Mouse (Mus musculus) limb, embryonic 12.5 days (tissue): ENCODE data around the gene Tkfc. TPM values are rescaled to one million over a fixed set of nuclear protein-coding genes. Genes with fewer than 3 reads are reported as not detected.

Source experiments
- ATAC-seq: fragments of 200-750 bp; cut with Nextera tagmentation; 2 replicates; pipeline ENCODE4 v1.8.0; 2017; ENCODE audit warnings: low read depth, moderate TSS enrichment; ENCODE audit not compliant: insufficient number of reproducible peaks, insufficient read depth, low FRiP score, low TSS enrichment
- H3K27ac ChIP-seq: fragments of 300-500 bp; sonication (generic); 2 replicates; pipeline ENCODE4 v1.5.1; 2016; ENCODE audit warnings: mild to moderate bottlenecking, moderate library complexity
- H3K27me3 ChIP-seq: fragments of 300-500 bp; sonication (generic); 2 replicates; pipeline ENCODE4 v1.6.1; 2016; ENCODE audit warnings: mild to moderate bottlenecking, moderate library complexity
- H3K36me3 ChIP-seq: fragments of 300-500 bp; sonication (generic); 2 replicates; pipeline ENCODE4 v1.6.1; 2016; ENCODE audit warnings: mild to moderate bottlenecking, moderate library complexity
- H3K4me1 ChIP-seq: fragments of 300-500 bp; sonication (generic); replicated peaks from 2 replicates; pipeline ENCODE4 v1.6.1; 2016
- H3K4me2 ChIP-seq: fragments of 300-500 bp; sonication (generic); 2 replicates; pipeline ENCODE4 v1.6.1; 2016; ENCODE audit warnings: mild to moderate bottlenecking, moderate library complexity
- H3K4me3 ChIP-seq: fragments of 300-500 bp; sonication (generic); replicated peaks from 2 replicates; pipeline ENCODE4 v1.5.1; 2016; ENCODE audit warnings: mild to moderate bottlenecking
- H3K9ac ChIP-seq: fragments of 300-500 bp; sonication (generic); replicated peaks from 2 replicates; pipeline ENCODE4 v1.6.1; 2016; ENCODE audit warnings: mild to moderate bottlenecking, moderate library complexity
- H3K9me3 ChIP-seq: fragments of 300-500 bp; sonication (generic); 2 replicates; pipeline ENCODE4 v1.6.1; 2016; ENCODE audit warnings: mild to moderate bottlenecking, moderate library complexity
- WGBS: fragments of 180-500 bp; shearing (Covaris S2); methylation state at CpG from one replicate; pipeline ENCODE4 v1.1.7; 2016; 5-methylcytosine and 5-hydroxymethylcytosine counted together
- polyA plus RNA-seq: library from polyadenylated mRNA; unstranded; fragments of >200 nt; fragmentation: Nextera tagmentation; extraction: Ambion mirVana; gene quantifications from 2 replicates; pipeline ENCODE4 v1.2.1, GENCODE M21; 2016

The Tkfc gene
- polyA plus RNA-seq, 1 experiment from 2014 or later, result 17.4 TPM

DNA sequence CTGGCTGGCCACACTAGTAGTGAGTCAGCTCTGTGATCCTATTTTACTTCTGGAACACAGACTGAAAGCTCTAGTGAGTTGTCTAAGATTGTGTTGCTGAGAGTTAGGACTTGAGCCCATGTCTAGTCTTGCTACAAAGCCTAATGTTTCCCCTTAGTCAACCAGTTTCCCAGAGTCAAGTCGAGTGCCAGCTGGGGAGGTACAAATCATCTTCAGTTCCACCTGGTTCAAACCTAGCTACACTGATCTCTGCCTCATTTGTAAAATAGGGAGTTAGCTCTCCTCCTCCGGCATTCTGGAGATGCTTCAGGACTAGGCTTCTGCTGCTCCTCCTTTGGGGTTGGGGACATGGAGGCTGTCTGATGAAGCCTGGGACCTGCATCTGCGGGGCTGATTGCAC lies 920 bp downstream of the Tkfc start:
- no peaks in the 10 kb centered on the region for H3K27me3 ChIP-seq
- H3K9me3 ChIP-seq, result no peaks in the 10 kb centered on the region
- H3K9ac ChIP-seq, result peak overlapping the region; percentile 77
- no peak for ATAC-seq
- H3K36me3 ChIP-seq, result peaks cover 34% of the 10 kb centered on the region
- peaks cover 28% of the 10 kb centered on the region for H3K4me1 ChIP-seq
- H3K4me2 ChIP-seq, result peak overlapping the region; percentile 84
- peak overlapping the region; percentile 93 for H3K4me3 ChIP-seq
- WGBS, result 50% methylated on average over 3 of the region's 3 CpGs
- peak overlapping the region; percentile 94 for H3K27ac ChIP-seq

- H3K9ac ChIP-seq, result peak overlapping the region; percentile 77
- H3K27me3 ChIP-seq, result no peaks in the 10 kb centered on the region
- H3K4me1 ChIP-seq, result peaks cover 28% of the 10 kb centered on the region
- no peak overlapping the region for H3K4me3 ChIP-seq
- no peaks in the 10 kb centered on the region for H3K9me3 ChIP-seq
- H3K27ac ChIP-seq, result peak overlapping the region; percentile 94; the same call in 1 of the 2 replicates
- peaks cover 36% of the 10 kb centered on the region for H3K36me3 ChIP-seq
- ATAC-seq, result no peak
- 86% methylated on average over 18 of the region's 18 CpGs for WGBS
- H3K4me2 ChIP-seq, result no peak overlapping the region; the same call in 1 of the 2 replicates
Measured at GRCm38 (mm10) chr19:10603660-10604523, 1.6 kb downstream of the Tkfc start.

DNA sequence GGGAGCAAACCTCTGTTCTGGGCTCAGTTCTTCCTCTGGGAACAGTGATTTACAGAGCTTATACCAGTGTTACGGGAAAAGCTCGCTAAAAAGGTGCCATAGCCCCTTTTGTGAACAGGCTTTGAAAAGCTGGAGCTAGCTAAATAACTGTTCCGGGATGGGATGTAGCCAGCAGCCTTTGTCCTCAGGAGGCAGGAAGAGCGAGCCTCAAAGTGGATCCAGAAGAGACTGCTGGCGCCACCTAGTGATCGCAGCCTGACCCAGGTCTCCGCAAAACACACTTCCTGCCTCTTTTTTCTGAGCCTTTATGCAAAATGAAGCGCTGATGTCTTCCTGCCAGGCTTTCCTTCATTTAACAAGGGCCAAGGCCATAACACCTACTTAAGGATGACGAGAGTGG lies 2.7 kb downstream of the Tkfc start:
- H3K36me3 ChIP-seq, result peaks cover 32% of the 10 kb centered on the region
- WGBS, result 3% methylated on average over 9 of the region's 9 CpGs
- ATAC-seq, result no peak
- H3K27ac ChIP-seq, result peak overlapping the region; percentile 84
- H3K4me1 ChIP-seq, result peaks cover 20% of the 10 kb centered on the region
- no peaks in the 10 kb centered on the region for H3K27me3 ChIP-seq
- no peaks in the 10 kb centered on the region for H3K9me3 ChIP-seq
- H3K4me2 ChIP-seq, result peak overlapping the region; percentile 52
- peak overlapping the region; percentile 44 for H3K9ac ChIP-seq
- H3K4me3 ChIP-seq, result peak overlapping the region; percentile 26

DNA sequence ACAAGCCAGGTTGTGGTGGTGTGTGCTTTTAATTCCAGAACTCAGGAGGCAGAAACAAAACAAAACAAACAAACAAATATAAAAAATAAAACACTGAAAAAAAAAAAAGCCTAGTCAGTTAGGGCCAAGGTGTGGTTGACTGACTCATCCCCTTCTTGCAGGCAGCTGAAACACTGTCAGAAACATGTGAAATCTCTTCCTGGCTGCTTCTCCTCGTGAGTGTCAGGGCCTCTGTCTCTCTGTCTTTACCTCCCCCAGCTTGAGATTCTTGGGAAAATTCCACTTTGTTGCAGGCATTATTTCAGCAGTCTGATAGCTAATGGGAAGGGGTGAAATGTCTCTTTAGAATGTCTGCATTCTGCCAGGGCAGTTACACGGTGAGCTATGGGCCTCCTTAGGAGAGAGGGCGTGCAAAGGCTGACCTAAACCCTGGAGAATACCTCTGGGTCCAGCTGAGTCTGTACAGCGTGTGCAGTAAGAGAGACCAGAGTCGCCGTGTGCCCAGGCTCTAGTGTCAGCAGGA lies 3.1 kb downstream of the Tkfc start:
- H3K36me3 ChIP-seq, result peaks cover 29% of the 10 kb centered on the region
- no peak for ATAC-seq
- no peaks in the 10 kb centered on the region for H3K27me3 ChIP-seq
- peak overlapping the region; percentile 26 for H3K4me3 ChIP-seq
- H3K27ac ChIP-seq, result peak overlapping the region; percentile 84
- H3K4me2 ChIP-seq, result peak overlapping the region; percentile 52
- H3K9me3 ChIP-seq, result no peaks in the 10 kb centered on the region
- 11% methylated on average over 6 of the region's 6 CpGs for WGBS
- H3K4me1 ChIP-seq, result peaks cover 16% of the 10 kb centered on the region
- peak overlapping the region; percentile 44 for H3K9ac ChIP-seq

DNA sequence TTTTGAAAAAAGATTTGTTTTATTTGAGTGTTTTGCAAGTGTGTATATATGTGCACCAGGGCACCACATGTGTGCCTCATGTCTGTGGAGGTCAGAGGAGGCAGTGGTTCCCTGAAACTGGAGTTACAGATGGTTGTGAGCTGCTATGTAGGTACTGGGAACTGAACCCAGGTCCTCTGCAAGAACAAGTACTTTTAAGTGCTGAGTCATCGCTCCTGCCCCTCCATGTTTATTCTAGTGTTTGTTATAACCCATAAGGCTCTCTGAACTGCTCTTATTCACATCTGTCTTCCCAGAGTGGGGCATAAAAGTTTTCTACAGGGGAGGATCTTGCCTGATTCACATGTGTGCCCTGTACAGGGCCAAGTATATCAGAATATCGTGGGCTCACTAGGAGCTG lies 5.8 kb downstream of the Tkfc start:
- ATAC-seq, result no peak
- H3K4me2 ChIP-seq, result no peak overlapping the region
- peaks cover 48% of the 10 kb centered on the region for H3K36me3 ChIP-seq
- H3K9ac ChIP-seq, result no peak overlapping the region
- H3K27me3 ChIP-seq, result no peaks in the 10 kb centered on the region
- H3K27ac ChIP-seq, result no peak overlapping the region
- H3K9me3 ChIP-seq, result no peaks in the 10 kb centered on the region
- H3K4me3 ChIP-seq, result no peak overlapping the region
- 94% methylated on average over 2 of the region's 2 CpGs for WGBS
- H3K4me1 ChIP-seq, result peaks cover 4% of the 10 kb centered on the region

- 37% methylated on average over 3 of the region's 3 CpGs for WGBS
- Histone ChIP-seq H3K4me1 (no peaks in the 10 kb centered on the region), H3K9ac (no peak overlapping the region), H3K4me2 (no peak overlapping the region), H3K9me3 (no peaks in the 10 kb centered on the region), H3K4me3 (no peak overlapping the region), H3K27me3 (no peaks in the 10 kb centered on the region), H3K27ac (no peak overlapping the region), H3K36me3 (peaks cover 63% of the 10 kb centered on the region)
- ATAC-seq, result no peak
Measured at GRCm38 (mm10) chr19:10598188-10598587, 7.3 kb downstream of the Tkfc start.

- H3K4me1 ChIP-seq, result no peaks in the 10 kb centered on the region
- 87% methylated on average over 6 of the region's 6 CpGs for WGBS
- ATAC-seq, result no peak
Measured at GRCm38 (mm10) chr19:10591659-10592377, 13.6 kb downstream of the Tkfc start.

DNA sequence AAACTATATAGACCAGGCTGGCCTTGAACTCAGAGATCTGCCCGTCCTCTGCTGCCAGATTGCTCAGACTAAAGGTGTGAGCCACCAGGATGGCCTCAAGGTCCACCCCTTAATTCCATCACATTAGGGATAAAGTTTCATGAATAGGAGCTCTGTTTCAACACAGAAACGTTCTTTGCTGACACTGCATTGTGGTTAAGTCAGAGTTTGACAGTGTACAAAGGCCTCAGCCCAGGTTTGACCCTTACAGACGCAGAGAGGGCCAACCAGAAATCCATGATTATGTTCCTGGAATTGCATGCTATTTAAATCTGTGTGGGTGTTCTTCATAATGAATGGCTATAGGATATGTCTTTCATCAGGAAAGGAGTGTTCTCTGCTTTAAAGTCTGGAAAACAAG lies 15.2 kb downstream of the Tkfc start:
- Histone ChIP-seq H3K36me3 (peaks cover 60% of the 10 kb centered on the region), H3K4me2 (no peak overlapping the region), H3K4me1 (no peaks in the 10 kb centered on the region), H3K27ac (no peak overlapping the region), H3K4me3 (no peak overlapping the region), H3K27me3 (no peaks in the 10 kb centered on the region), H3K9ac (no peak overlapping the region), H3K9me3 (no peaks in the 10 kb centered on the region)
- 76% methylated on average over 3 of the region's 3 CpGs for WGBS
- ATAC-seq, result no peak

More at GRCm38 (mm10) chr19:10591659-10592377, 13.6 kb downstream of the Tkfc start:
- Histone ChIP-seq H3K36me3 (peaks cover 74% of the 10 kb centered on the region), H3K27ac (no peak overlapping the region), H3K9me3 (no peaks in the 10 kb centered on the region), H3K4me2 (no peak overlapping the region), H3K4me3 (no peak overlapping the region), H3K27me3 (no peaks in the 10 kb centered on the region), H3K9ac (no peak overlapping the region)

DNA sequence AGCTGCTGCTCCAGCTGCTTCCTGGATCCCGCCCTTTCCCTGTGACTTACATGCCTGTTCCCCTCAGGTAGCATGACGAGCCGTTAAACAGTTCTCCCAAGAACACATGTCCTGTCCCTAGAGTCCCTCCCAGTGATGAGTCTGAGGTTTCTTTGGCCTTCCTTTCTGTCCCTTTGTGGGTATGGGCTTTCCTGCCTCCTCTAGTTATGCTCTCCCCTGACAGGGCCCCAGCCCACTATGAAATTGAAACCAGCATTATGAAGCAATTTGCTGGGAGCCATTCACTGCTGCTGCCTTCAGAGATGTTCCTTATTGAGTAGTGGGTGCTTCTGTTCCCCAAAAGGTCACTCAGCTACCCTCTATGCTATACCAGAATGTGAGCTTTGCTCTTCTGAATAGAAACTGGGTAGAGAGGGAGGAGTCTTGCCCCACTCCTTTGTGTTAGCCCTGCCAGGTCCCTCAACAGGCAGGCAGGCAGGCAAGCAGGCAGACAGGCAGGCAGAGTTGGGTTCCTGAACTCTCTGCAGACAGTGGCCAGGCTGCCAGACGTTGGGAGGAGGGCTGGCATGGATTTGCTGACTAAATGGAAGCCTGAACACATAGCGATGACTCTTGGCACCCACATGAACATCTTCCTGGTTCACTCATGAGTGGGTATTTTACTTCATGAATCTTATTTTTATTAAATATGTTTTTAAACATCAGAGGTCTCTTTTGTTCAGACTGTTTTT lies 16.2 kb downstream of the Tkfc start:
- H3K36me3 ChIP-seq, result peaks cover 57% of the 10 kb centered on the region
- no peak overlapping the region for H3K9ac ChIP-seq
- H3K4me1 ChIP-seq, result no peaks in the 10 kb centered on the region
- no peaks in the 10 kb centered on the region for H3K9me3 ChIP-seq
- no peak overlapping the region for H3K4me3 ChIP-seq
- 64% methylated on average over 5 of the region's 5 CpGs for WGBS
- 0 out of 2 replicates have a peak overlapping the region, but pooled peaks have one; percentile 23 for H3K27ac ChIP-seq
- no peaks in the 10 kb centered on the region for H3K27me3 ChIP-seq
- no peak overlapping the region for H3K4me2 ChIP-seq
- ATAC-seq, result no peak

- Histone ChIP-seq H3K27me3 (no peaks in the 10 kb centered on the region), H3K27ac (no peak overlapping the region)
- 90% methylated on average over 8 of the region's 8 CpGs for WGBS
Measured at GRCm38 (mm10) chr19:10587231-10587630, 18.2 kb downstream of the Tkfc start.

GRCm38 (mm10) chr19:10585112-10585511 lies 20.3 kb downstream of the Tkfc start:
- 85% methylated on average over 8 of the region's 8 CpGs for WGBS
- Histone ChIP-seq H3K27ac (no peak overlapping the region), H3K9me3 (no peaks in the 10 kb centered on the region), H3K36me3 (peaks cover 30% of the 10 kb centered on the region), H3K27me3 (no peaks in the 10 kb centered on the region), H3K4me1 (no peaks in the 10 kb centered on the region), H3K9ac (no peak overlapping the region), H3K4me2 (no peak overlapping the region), H3K4me3 (no peak overlapping the region)
- ATAC-seq, result no peak

More at GRCm38 (mm10) chr19:10587231-10587630, 18.2 kb downstream of the Tkfc start:
- Histone ChIP-seq H3K4me1 (no peaks in the 10 kb centered on the region), H3K9me3 (no peaks in the 10 kb centered on the region), H3K4me3 (no peak overlapping the region), H3K36me3 (peaks cover 38% of the 10 kb centered on the region), H3K4me2 (no peak overlapping the region), H3K9ac (no peak overlapping the region)
- no peak for ATAC-seq
